Mouse (Mus musculus): ENCODE measurements around the gene Dpt. TPM values are rescaled to one million over a fixed set of nuclear protein-coding genes. Genes with fewer than 3 reads are reported as not detected.

Gene Dpt
- total RNA-seq, 2 experiments from 2014 or later = 51.1 to 109 TPM

- DNase-seq = no peak
Measured at GRCm38 (mm10) chr1:164817331-164817730, 20.9 kb downstream of the Dpt start.

- DNase-seq = no peak
Measured at GRCm38 (mm10) chr1:164821307-164821706, 24.9 kb downstream of the Dpt start.

GRCm38 (mm10) chr1:164821821-164822220 lies 25.4 kb downstream of the Dpt start:
- no peak for DNase-seq

GRCm38 (mm10) chr1:164822268-164822667 lies 25.8 kb downstream of the Dpt start:
- DNase-seq = no peak

- no peak for DNase-seq
Measured at GRCm38 (mm10) chr1:164824896-164825295, 28.5 kb downstream of the Dpt start.

GRCm38 (mm10) chr1:164829881-164830280 lies 33.4 kb downstream of the Dpt start:
- DNase-seq = no peak

GRCm38 (mm10) chr1:164832459-164832858 lies 36.0 kb downstream of the Dpt start:
- no peak for DNase-seq

GRCm38 (mm10) chr1:164848616-164849265 lies 52.3 kb downstream of the Dpt start:
- DNase-seq = no peak

- DNase-seq = peak; percentile 17
Measured at GRCm38 (mm10) chr1:164855700-164856099, 59.3 kb downstream of the Dpt start.

- DNase-seq = no peak
Measured at GRCm38 (mm10) chr1:164859952-164860351, 63.5 kb downstream of the Dpt start.

GRCm38 (mm10) chr1:164860782-164861181 lies 64.3 kb downstream of the Dpt start:
- DNase-seq = no peak

GRCm38 (mm10) chr1:164861501-164861900 lies 65.1 kb downstream of the Dpt start:
- DNase-seq = no peak

GRCm38 (mm10) chr1:164862946-164863883 lies 66.8 kb downstream of the Dpt start:
- DNase-seq = no peak

- no peak for DNase-seq
Measured at GRCm38 (mm10) chr1:164864666-164865065, 68.2 kb downstream of the Dpt start.

- DNase-seq = no peak
Measured at GRCm38 (mm10) chr1:164870694-164871093, 74.2 kb downstream of the Dpt start.

Other genes with a start within 250 kb of the Dpt start
- not detected for gene Xcl1, start 138.9 kb downstream of the Dpt start, total RNA-seq (2021)

Measured in gastrocnemius, postnatal 25 days (tissue).